Mouse (Mus musculus) heart, adult 11 months (tissue): ENCODE results near the gene Tmigd3.

Source experiments
- DNase-seq: peaks from one replicate; pipeline ENCODE4 v3.0.0; 2022

Tmigd3 gene

DNA sequence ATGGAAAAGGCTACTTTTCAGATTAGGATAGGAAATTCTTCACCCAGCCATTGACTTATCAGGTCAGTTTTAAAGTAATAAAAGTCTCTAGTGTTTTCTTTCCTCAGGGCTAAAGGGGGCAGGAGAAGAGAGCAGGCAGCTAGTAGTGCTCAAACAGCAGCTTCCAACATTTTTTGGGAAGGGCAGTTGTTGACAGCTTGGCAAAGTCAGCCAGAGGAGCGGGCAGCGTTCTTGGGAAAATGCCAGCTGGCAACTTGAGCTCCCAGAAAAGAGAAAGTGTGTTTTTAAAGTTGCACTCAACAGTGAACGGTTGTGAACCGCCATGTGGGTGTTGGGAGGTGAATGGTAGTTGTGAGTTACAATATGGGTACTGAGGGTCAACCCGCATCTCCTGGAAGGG is 64.3 kb downstream of the Tmigd3 start:
- peak; percentile 96 for DNase-seq

DNA sequence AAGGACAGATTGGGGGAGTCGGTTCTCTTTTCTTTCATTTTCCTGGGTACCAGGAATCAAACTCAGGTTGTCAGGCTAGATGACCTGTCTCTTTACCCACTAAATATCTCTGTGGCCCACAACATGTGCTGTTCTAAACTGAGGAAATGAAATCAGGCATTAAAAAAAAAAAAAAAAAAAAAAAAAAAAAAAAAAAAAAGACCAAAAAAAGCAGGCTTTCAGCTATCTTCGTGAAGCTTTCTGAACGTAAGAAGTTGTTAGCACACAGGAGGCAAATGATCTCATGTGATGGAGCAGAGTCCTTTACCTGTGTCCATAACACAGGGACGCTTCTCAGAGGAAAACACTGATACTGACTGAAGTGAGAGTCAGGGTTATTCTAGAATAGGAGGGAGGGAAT is 65.4 kb downstream of the Tmigd3 start:
- no peak for DNase-seq

GRCm38 (mm10) chr3:105951348-105951747 is 80.6 kb downstream of the Tmigd3 start:
- peak; percentile 70 for DNase-seq

GRCm38 (mm10) chr3:105957235-105957634 is 86.5 kb downstream of the Tmigd3 start:
- DNase-seq, result no peak

GRCm38 (mm10) chr3:105958204-105958603 is 87.5 kb downstream of the Tmigd3 start:
- DNase-seq, result no peak

- peak; percentile 99 for DNase-seq
These were observed 88.4 kb downstream of the Tmigd3 start, which contains the start of gene Wdr77 for GRCm38 (mm10) chr3:105958974-105959580. Gene Wdr77 (plus strand): TSS chr3:105959369.

DNA sequence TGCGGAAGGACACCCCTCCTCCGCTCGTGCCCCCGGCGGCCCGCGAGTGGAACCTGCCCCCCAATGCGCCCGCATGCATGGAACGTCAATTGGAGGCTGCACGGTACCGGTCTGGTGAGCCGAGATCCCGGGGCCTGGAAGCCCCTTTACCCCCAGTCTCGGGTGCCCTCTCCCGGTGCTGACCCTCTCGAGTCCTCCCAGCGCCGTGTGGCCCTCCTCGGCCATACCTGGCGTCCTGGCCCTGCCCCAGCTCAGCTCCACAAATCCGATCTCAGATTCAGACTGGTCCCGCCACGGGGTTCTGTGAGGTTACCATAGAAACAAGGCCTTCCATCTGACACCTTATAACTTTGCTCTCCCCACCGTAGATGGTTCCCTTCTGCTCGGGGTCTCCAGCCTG is 88.9 kb downstream of the Tmigd3 start:
- no peak for DNase-seq

DNA sequence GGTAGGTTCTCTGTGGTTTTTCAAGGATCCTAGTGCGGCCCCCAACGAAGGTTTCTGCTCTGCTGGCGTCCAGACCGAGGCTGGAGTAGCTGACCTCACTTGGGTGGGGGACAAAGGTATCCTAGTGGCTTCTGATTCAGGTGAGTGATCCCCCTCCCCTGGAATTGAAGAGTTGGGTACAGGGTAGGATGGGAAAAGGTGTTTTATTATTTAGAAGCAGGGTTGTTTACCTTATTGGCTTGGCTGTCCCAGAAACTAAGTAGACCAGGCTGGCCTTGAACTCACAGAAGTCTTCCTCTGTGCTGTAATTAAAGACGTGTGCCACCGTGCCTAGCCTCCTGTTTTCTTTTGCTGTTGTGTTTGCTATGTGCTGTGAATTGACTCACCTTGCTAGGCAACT is 89.3 kb downstream of the Tmigd3 start, which contains the start of gene Atp5f1:
Atp5f1 (minus strand) TSS at position 101 of the 400 bp plus-strand sequence.
- no peak for DNase-seq

DNA sequence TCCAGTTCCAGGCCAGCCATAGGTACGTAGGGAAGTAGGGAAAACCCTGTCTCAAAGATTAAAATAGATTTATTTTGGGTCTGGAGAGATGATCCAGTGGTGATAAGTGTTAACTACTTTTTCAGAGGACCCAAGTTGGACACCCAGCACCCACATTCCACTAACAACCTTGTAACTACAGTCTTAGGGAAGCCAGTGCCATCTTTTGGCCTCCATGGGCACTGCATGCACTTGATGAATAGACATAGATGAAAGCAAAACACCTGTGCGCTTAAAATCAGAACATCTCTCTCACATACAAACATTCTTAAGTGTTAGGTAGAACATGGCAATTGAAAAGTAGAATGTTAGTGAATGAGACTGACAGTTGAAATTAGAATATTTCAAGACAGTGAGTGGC is 90.0 kb downstream of the Tmigd3 start:
- DNase-seq, result peak; percentile 15

DNA sequence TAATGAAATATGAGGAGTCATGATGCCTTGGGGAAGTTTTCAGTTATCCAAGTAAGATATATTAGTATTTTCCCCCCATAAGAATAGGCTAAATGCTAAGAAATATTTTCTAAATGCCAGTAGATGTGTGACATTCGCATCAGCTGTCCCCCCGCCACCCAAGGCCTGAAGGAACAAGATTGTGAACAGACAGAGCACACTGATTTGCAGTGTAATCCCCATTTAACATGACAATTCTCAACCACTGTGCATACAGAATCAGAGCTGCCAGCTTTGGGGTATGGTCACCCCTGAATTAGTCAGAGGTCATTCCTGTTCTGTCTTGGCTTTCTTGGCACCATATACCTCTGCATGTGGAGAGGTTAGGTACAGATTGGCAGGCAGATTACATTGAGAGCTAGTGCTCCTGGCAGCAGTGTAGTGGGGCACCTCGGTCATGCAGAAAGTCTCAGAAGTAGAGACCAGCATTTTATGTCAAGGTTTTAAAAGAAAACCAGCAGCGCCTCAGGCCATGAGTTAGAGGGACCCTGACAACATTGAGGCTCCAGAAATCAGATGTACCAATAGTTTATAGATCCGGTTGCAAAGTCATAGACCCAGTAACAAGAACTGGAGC is 101.2 kb downstream of the Tmigd3 start:
- no peak for DNase-seq

DNA sequence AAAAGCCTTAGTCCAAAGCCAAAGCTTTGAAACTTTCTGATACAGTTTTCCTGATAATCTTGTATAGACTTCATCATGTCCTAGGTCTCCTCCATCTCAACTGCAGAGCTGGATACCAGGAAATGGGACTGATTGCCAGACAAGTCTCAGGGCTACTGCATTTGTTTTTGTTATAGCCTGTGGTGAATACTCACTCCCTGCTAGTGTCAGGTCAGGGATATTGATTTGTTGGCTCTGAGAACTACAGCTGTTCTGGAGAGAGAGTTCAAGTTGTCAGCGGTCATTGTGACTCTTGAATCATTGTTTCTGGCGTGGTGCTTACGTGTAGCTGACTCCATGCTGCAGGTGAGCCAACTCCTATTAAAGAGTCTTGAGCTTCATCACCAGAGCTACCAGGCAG is 102.7 kb downstream of the Tmigd3 start, which contains the start of gene Ovgp1:
Ovgp1 (plus strand) TSS at position 301 of the 400 bp plus-strand sequence.
- no peak for DNase-seq
